In genomic region chr9:106886828-106887702, GRCm38 (mm10) we compare ENCODE assay signal across 8 mouse cellular contexts. TPM values are rescaled to one million over a fixed set of nuclear protein-coding genes. Genes with fewer than 3 reads are reported as not detected.
DNase-seq lines count a peak whose midpoint lies in the region; ATAC-seq lines count a peak whose summit lies in the region.

Gene Rbm15b, minus strand, starts transcription at chr9:106887428.

- H3K27me3 ChIP-seq in hindbrain, embryonic 15.5 days, result no peaks in the 10 kb centered on the region

- H3K4me1 ChIP-seq in hindbrain, embryonic 15.5 days (replicated peaks), result peaks cover 72% of the 10 kb centered on the region

- H3K27ac ChIP-seq in hindbrain, embryonic 15.5 days (replicated peaks), result peak within 1 kb of the TSS; percentile 91

- peak; percentile 98 for DNase-seq in T-cell, adult 2 months (ENCODE audit: low spot score)
- DNase-seq in cerebellum, postnatal 36 days, result peak; percentile 98 to 99
- peak; percentile 97 to 98 for DNase-seq in frontal cortex, postnatal 36 days (ENCODE audit: low spot score in 2 of 2)
- DNase-seq in left cerebral cortex, adult 11 months (ENCODE audit: low spot score), result peak; percentile 95
- peak; percentile 99 for DNase-seq in lung, postnatal 4 days
- peak; percentile 97 for DNase-seq in retina, postnatal 7 days (ENCODE audit: low read depth, low spot score)
- peak; percentile 94 for DNase-seq in urinary bladder, adult 2 months (ENCODE audit: low spot score)

- peak within 1 kb of the TSS; percentile 98 for H3K4me2 ChIP-seq in hindbrain, embryonic 15.5 days

- WGBS in hindbrain, embryonic 15.5 days, result 3% methylated on average over 90 of the region's 101 CpGs

- H3K36me3 ChIP-seq in hindbrain, embryonic 15.5 days, result peaks cover 34% of the 10 kb centered on the region

- peak within 1 kb of the TSS; percentile 92 for H3K4me3 ChIP-seq in hindbrain, embryonic 15.5 days

- peak; percentile 65 for ATAC-seq in hindbrain, embryonic 15.5 days (ENCODE audit: low FRiP score, low read depth)

- no peaks in the 10 kb centered on the region for H3K9me3 ChIP-seq in hindbrain, embryonic 15.5 days

- H3K9ac ChIP-seq in hindbrain, embryonic 15.5 days, result peak within 1 kb of the TSS; percentile 94

RNA-seq across cellular contexts. Expression of gene Rbm15b, which starts in this region (rescaled TPM):
- 18.5 and 18.8 TPM in 2 replicates for polyA plus RNA-seq in hindbrain, embryonic 15.5 days (2015; fragmentation: Nextera tagmentation; extraction: Ambion mirVana)
- polyA plus RNA-seq in urinary bladder, adult 2 months (2012; rRNA removed), result 8.9 and 11.6 TPM in 2 replicates

Comparison
In these comparisons a context has a peak if more than half of its experiments do, and no peak if none do; other contexts are left out.
1. Peak in every context shown above with its lines: DNase-seq, ATAC-seq, H3K4me3 ChIP-seq and H3K27ac ChIP-seq.